Mouse (Mus musculus) myocyte (in vitro differentiated cells): ENCODE measurements around the gene Iapp. TPM values are rescaled to one million over a fixed set of nuclear protein-coding genes. Genes with fewer than 3 reads are reported as not detected.

Experiments used
- H3K27me3 ChIP-seq: one replicate; pipeline ENCODE4 v1.6.1; 2011; ENCODE audit not compliant: control insufficient read depth, insufficient read depth, insufficient read length
- H3K36me3 ChIP-seq: one replicate; pipeline ENCODE4 v1.6.1; 2011; ENCODE audit not compliant: control insufficient read depth, insufficient read depth
- H3K4me2 ChIP-seq: one replicate; pipeline ENCODE4 v1.6.1; 2011; ENCODE audit warnings: low read depth, control low read depth
- H3K4me3 ChIP-seq: one replicate; pipeline ENCODE4 v1.5.1; 2011; ENCODE audit warnings: mild to moderate bottlenecking, control low read depth, moderate library complexity
- H3K79me2 ChIP-seq: one replicate; pipeline ENCODE4 v1.6.1; 2011; ENCODE audit not compliant: control insufficient read depth, insufficient read depth
- H3ac ChIP-seq: one replicate; pipeline ENCODE4 v1.6.1; 2011; ENCODE audit not compliant: control insufficient read depth, insufficient read length
- CEBPB ChIP-seq: IDR thresholded peaks from 2 replicates; pipeline ENCODE4 v1.6.1; 2011; ENCODE audit warnings: mild to moderate bottlenecking, moderate library complexity; ENCODE audit not compliant: poor library complexity, insufficient read depth, severe bottlenecking
- E2F4 ChIP-seq: IDR thresholded peaks from one replicate; pipeline ENCODE4 v1.6.1; 2011; ENCODE audit warnings: mild to moderate bottlenecking, control low read depth, moderate library complexity; ENCODE audit not compliant: insufficient read depth
- MAX ChIP-seq: IDR thresholded peaks from one replicate; pipeline ENCODE4 v1.6.1; 2011; ENCODE audit warnings: low read depth, mild to moderate bottlenecking, control low read depth
- MYOD1 ChIP-seq, 3 experiments: IDR thresholded peaks; one replicate each; pipeline ENCODE4 v1.6.1; 2011; ENCODE audit warnings: control low read depth in 2 of 3, low read depth in 2 of 3, mild to moderate bottlenecking in 2 of 3, moderate library complexity in 1 of 3; ENCODE audit not compliant: insufficient read length in 2 of 3, control insufficient read depth in 1 of 3
- MYOG ChIP-seq, 3 experiments: IDR thresholded peaks; one replicate each; pipeline ENCODE4 v1.6.1; 2011; ENCODE audit warnings: control low read depth in 2 of 3, low read depth in 2 of 3, mild to moderate bottlenecking in 2 of 3; ENCODE audit not compliant: insufficient read length in 2 of 3, control insufficient read depth in 1 of 3, insufficient read depth in 1 of 3
- POLR2A ChIP-seq: IDR thresholded peaks from one replicate; pipeline ENCODE4 v1.6.1; 2011; ENCODE audit warnings: low read depth, mild to moderate bottlenecking, control low read depth, moderate library complexity; ENCODE audit not compliant: insufficient read length
- POLR2AphosphoS2 ChIP-seq: IDR thresholded peaks from one replicate; pipeline ENCODE4 v1.6.1; 2011; ENCODE audit warnings: low read depth, control low read depth; ENCODE audit not compliant: insufficient read length
- REST ChIP-seq: IDR thresholded peaks from one replicate; pipeline ENCODE4 v1.6.1; 2011; ENCODE audit warnings: mild to moderate bottlenecking, control low read depth, moderate library complexity; ENCODE audit not compliant: insufficient read depth, insufficient read length
- SRF ChIP-seq: IDR thresholded peaks from one replicate; pipeline ENCODE4 v1.6.1; 2011; ENCODE audit warnings: low read depth; ENCODE audit not compliant: control insufficient read depth, insufficient read length
- TCF12 ChIP-seq: IDR thresholded peaks from one replicate; pipeline ENCODE4 v1.6.1; 2011; ENCODE audit warnings: mild to moderate bottlenecking, control low read depth; ENCODE audit not compliant: poor library complexity, insufficient read depth, severe bottlenecking
- TCF3 ChIP-seq: IDR thresholded peaks from one replicate; pipeline ENCODE4 v1.6.1; 2011; ENCODE audit warnings: low read depth, control low read depth; ENCODE audit not compliant: insufficient read length
- USF1 ChIP-seq: IDR thresholded peaks from one replicate; pipeline ENCODE4 v1.6.1; 2011; ENCODE audit warnings: low read depth, mild to moderate bottlenecking, control low read depth, moderate library complexity
- polyA plus RNA-seq: library from polyadenylated mRNA; unstranded; fragments of >200 nt; fragmentation: generic; extraction: Trizol; gene quantifications from one replicate; pipeline ENCODE4 v1.2.1, GENCODE M21; 2012; ENCODE audit warnings: missing spikeins

Gene Iapp
- polyA plus RNA-seq, 1 experiment, result not detected

DNA sequence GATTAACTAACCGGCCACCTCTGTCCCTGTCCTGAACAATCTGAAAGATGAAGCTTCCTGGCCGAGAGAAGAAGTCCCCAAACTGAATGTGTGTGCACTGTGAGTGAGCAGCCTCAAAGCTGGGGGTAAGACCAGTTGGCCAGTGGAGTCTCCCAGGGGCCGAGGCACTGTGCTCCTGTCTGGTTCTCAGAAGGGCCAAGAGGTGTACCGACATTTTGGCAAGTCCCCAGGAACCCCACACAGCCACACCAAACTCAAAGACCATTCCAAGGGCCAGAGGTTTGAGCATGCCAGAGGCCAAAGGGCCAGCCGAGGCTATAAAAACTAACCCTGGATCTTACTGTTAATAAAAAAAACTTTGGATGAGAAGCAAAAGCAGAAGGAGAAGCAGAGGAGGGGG is 16.1 kb downstream of the Iapp start:
- Histone ChIP-seq H3K4me3 (no peak overlapping the region), H3K36me3 (no peaks in the 10 kb centered on the region), H3K79me2 (no peaks in the 10 kb centered on the region), H3K4me2 (no peak overlapping the region), H3ac (no peak overlapping the region), H3K27me3 (no peaks in the 10 kb centered on the region)
- TF ChIP-seq USF1, result no peak

GRCm38 (mm10) chr6:142317106-142317505 is 18.9 kb downstream of the Iapp start:
- TF ChIP-seq SRF (no peak), CEBPB (no peak), POLR2AphosphoS2 (no peak), USF1 (no peak), E2F4 (no peak), MAX (no peak), MYOG (IDR thresholded peaks at IDR 0.05; ENCODE audit: control insufficient read depth in 1 of 3, insufficient read depth in 1 of 3, insufficient read length in 2 of 3, low read depth in 2 of 3) (no peak), TCF12 (no peak), REST (no peak), POLR2A (no peak)
- Histone ChIP-seq H3K79me2 (no peaks in the 10 kb centered on the region), H3ac (no peak overlapping the region), H3K4me2 (no peak overlapping the region), H3K36me3 (no peaks in the 10 kb centered on the region), H3K27me3 (no peaks in the 10 kb centered on the region), H3K4me3 (no peak overlapping the region)

DNA sequence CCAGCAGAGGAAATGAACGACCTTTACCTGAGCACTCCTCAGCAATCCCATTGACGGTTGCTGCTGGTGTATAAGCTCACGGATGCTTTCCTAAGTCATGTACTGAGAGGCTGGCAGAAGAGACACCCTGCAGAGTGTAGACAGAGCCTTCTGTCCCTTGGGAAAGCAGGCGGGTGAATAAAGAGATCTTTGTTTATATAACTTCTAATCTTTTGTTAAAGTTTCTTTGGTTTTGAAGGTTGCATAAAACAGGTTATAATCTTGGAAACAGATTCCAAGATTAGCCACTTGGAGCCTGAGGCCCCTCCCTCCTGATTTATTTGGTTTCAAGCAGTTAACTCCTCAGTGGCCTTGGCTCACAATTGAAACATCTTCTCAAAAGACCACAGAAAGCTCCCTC is 24.7 kb downstream of the Iapp start, which contains the start of gene Slco1a5:
Slco1a5 (minus strand) TSS at position 101 of the 400 bp plus-strand sequence.
- no peak within 1 kb of the TSS for H3K4me3 ChIP-seq
- no peaks in the 10 kb centered on the region for H3K27me3 ChIP-seq
- H3K4me2 ChIP-seq, result no peak within 1 kb of the TSS
- H3K79me2 ChIP-seq, result no peaks in the 10 kb centered on the region
- no peak within 1 kb of the TSS for H3ac ChIP-seq
- TF ChIP-seq SRF, result no peak
- TF ChIP-seq CEBPB, result no peak
- no peak for TF ChIP-seq USF1
- TF ChIP-seq REST, result no peak
- no peak for TF ChIP-seq TCF3
- no peak for TF ChIP-seq MYOD1 (IDR thresholded peaks at IDR 0.05; ENCODE audit: control insufficient read depth in 1 of 3, insufficient read length in 2 of 3, low read depth in 2 of 3)
- no peak for TF ChIP-seq TCF12
- no peak for TF ChIP-seq POLR2A
- no peak for TF ChIP-seq MYOG (IDR thresholded peaks at IDR 0.05; ENCODE audit: control insufficient read depth in 1 of 3, insufficient read depth in 1 of 3, insufficient read length in 2 of 3, low read depth in 2 of 3)
- TF ChIP-seq POLR2AphosphoS2, result no peak
- H3K36me3 ChIP-seq, result no peaks in the 10 kb centered on the region

- Histone ChIP-seq H3K27me3 (no peaks in the 10 kb centered on the region), H3K4me3 (no peak overlapping the region), H3ac (no peak overlapping the region), H3K4me2 (no peak overlapping the region), H3K79me2 (no peaks in the 10 kb centered on the region), H3K36me3 (no peaks in the 10 kb centered on the region)
- no peak for TF ChIP-seq TCF3
- no peak for TF ChIP-seq MAX
- no peak for TF ChIP-seq CEBPB
- no peak for TF ChIP-seq TCF12
- TF ChIP-seq MYOG (IDR thresholded peaks at IDR 0.05; ENCODE audit: control insufficient read depth in 1 of 3, insufficient read depth in 1 of 3, insufficient read length in 2 of 3, low read depth in 2 of 3), result no peak
- TF ChIP-seq POLR2AphosphoS2, result no peak
- no peak for TF ChIP-seq REST
- TF ChIP-seq MYOD1 (IDR thresholded peaks at IDR 0.05; ENCODE audit: control insufficient read depth in 1 of 3, insufficient read length in 2 of 3, low read depth in 2 of 3), result no peak
- no peak for TF ChIP-seq SRF
Observed at GRCm38 (mm10) chr6:142326598-142326997, 28.4 kb downstream of the Iapp start.

GRCm38 (mm10) chr6:142329201-142329600 is 31.0 kb downstream of the Iapp start:
- H3K27me3 ChIP-seq, result no peaks in the 10 kb centered on the region
- H3ac ChIP-seq, result no peak overlapping the region
- H3K4me2 ChIP-seq, result no peak overlapping the region
- H3K79me2 ChIP-seq, result no peaks in the 10 kb centered on the region
- no peak overlapping the region for H3K4me3 ChIP-seq
- H3K36me3 ChIP-seq, result no peaks in the 10 kb centered on the region
- TF ChIP-seq POLR2AphosphoS2 (no peak), CEBPB (no peak), TCF12 (no peak), MYOD1 (IDR thresholded peaks at IDR 0.05; ENCODE audit: control insufficient read depth in 1 of 3, insufficient read length in 2 of 3, low read depth in 2 of 3) (no peak), E2F4 (no peak), REST (no peak), TCF3 (no peak), SRF (no peak), POLR2A (no peak), USF1 (no peak), MYOG (IDR thresholded peaks at IDR 0.05; ENCODE audit: control insufficient read depth in 1 of 3, insufficient read depth in 1 of 3, insufficient read length in 2 of 3, low read depth in 2 of 3) (no peak), MAX (no peak)
